Mouse (Mus musculus) kidney, embryonic 15.5 days (tissue): Measurements from ENCODE around the gene Orc4. TPM values are rescaled to one million over a fixed set of nuclear protein-coding genes. Genes with fewer than 3 reads are reported as not detected.
A peak's percentile ranks its signal among the peaks of the same experiment; 100 is the strongest.

Experiments
- ATAC-seq: fragments of 200-750 bp; cut with Nextera tagmentation; replicated peaks from 2 replicates; pipeline ENCODE4 v1.8.0; 2017; ENCODE audit warnings: moderate TSS enrichment; ENCODE audit not compliant: low FRiP score
- H3K27ac ChIP-seq: fragments of 300-500 bp; sonication (generic); 2 replicates; pipeline ENCODE4 v1.5.1; 2015; ENCODE audit warnings: mild to moderate bottlenecking, inconsistent platforms
- H3K27me3 ChIP-seq: fragments of 300-500 bp; sonication (generic); 2 replicates; pipeline ENCODE4 v1.6.1; 2015; ENCODE audit warnings: inconsistent platforms
- H3K36me3 ChIP-seq: fragments of 300-500 bp; sonication (generic); 2 replicates; pipeline ENCODE4 v1.6.1; 2015; ENCODE audit warnings: inconsistent platforms
- H3K4me1 ChIP-seq: fragments of 300-500 bp; sonication (generic); 2 replicates; pipeline ENCODE4 v1.6.1; 2015; ENCODE audit warnings: inconsistent platforms
- H3K4me2 ChIP-seq: fragments of 300-500 bp; sonication (generic); 2 replicates; pipeline ENCODE4 v1.6.1; 2015; ENCODE audit warnings: moderate library complexity, mild to moderate bottlenecking, inconsistent platforms
- H3K4me3 ChIP-seq: fragments of 300-500 bp; sonication (generic); replicated peaks from 2 replicates; pipeline ENCODE4 v1.5.1; 2015; ENCODE audit warnings: mild to moderate bottlenecking, inconsistent platforms
- H3K9ac ChIP-seq: fragments of 300-500 bp; sonication (generic); 2 replicates; pipeline ENCODE4 v1.6.1; 2015; ENCODE audit warnings: mild to moderate bottlenecking, inconsistent platforms
- H3K9me3 ChIP-seq: fragments of 300-500 bp; sonication (generic); replicated peaks from 2 replicates; pipeline ENCODE4 v1.6.1; 2016; ENCODE audit warnings: inconsistent platforms
- WGBS: fragments of 180-500 bp; shearing (Covaris S2); methylation state at CpG from one replicate; pipeline ENCODE4 v1.1.7; 2015; ENCODE audit warnings: mixed read lengths; 5-methylcytosine and 5-hydroxymethylcytosine counted together
- polyA plus RNA-seq: library from polyadenylated mRNA; unstranded; fragments of >200 nt; fragmentation: Nextera tagmentation; extraction: Ambion mirVana; gene quantifications from 2 replicates; pipeline ENCODE4 v1.2.1, GENCODE M21; 2015

Gene Orc4
- 98.8 and 105 TPM in 2 replicates for polyA plus RNA-seq

DNA sequence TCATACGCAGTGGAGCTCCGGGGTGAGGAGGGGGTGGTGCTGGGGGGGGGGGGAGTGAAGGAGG lies at the start of gene Orc4:
Orc4 (minus strand) TSS at position 26 of the 64 bp plus-strand sequence.
- H3K9me3 ChIP-seq = no peaks in the 10 kb centered on the region
- no peaks in the 10 kb centered on the region for H3K27me3 ChIP-seq
- ATAC-seq = no peak; the same call in 1 of the 2 replicates
- peaks cover 9% of the 10 kb centered on the region for H3K4me1 ChIP-seq
- WGBS = 0% methylated on average over 2 of the region's 2 CpGs
- peak within 1 kb of the TSS; percentile 92 for H3K9ac ChIP-seq
- no peaks in the 10 kb centered on the region for H3K36me3 ChIP-seq
- H3K27ac ChIP-seq = peak within 1 kb of the TSS; percentile 97
- H3K4me2 ChIP-seq = peak within 1 kb of the TSS; percentile 68
- H3K4me3 ChIP-seq = peak within 1 kb of the TSS; percentile 91

DNA sequence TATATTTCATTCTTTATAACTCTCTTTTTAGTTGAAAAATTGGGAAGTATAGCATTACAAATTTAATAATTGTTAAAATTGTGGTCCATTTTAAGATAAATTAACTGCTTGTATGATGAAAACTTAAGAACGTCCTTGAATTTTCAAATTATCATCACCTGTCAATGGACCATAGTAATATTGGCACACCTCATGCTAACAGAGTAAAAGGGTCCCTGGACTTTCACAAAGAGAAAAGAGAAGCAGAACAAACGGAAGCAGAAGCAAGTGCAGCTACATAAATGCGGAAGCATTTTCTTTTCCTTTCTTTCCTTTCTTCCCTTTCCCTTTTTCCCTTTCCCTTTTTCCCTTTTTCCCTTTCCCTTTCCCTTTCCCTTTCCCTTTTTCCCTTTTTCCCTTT lies 40.2 kb upstream of the Orc4 start:
- WGBS = 93% methylated on average over 3 of the region's 3 CpGs
- no peaks in the 10 kb centered on the region for H3K9me3 ChIP-seq
- no peaks in the 10 kb centered on the region for H3K36me3 ChIP-seq
- no peaks in the 10 kb centered on the region for H3K27me3 ChIP-seq
- no peak overlapping the region for H3K27ac ChIP-seq
- H3K9ac ChIP-seq = no peak overlapping the region
- no peaks in the 10 kb centered on the region for H3K4me1 ChIP-seq
- no peak overlapping the region for H3K4me2 ChIP-seq
- no peak for ATAC-seq
- no peak overlapping the region for H3K4me3 ChIP-seq

DNA sequence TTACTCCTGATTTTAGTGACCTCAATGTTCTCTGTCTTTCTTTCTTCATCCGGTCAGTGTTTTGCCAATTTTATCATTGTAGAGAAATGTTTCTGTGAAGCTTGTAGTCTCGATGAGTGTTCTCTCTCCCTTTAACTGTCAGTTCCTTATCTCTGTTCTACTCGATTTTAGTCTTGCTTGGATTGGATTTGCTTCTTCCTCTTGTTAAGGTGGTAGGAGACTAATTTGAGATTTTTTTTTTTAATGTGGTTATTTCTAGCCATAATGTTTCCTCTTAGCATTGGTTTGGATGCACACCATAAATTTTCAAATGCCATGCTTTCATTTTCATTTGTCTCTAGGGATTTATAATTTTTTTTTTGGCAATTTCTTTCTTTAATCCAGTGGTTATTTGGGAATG lies 28.8 kb upstream of the Orc4 start:
- no peak overlapping the region for H3K4me2 ChIP-seq

DNA sequence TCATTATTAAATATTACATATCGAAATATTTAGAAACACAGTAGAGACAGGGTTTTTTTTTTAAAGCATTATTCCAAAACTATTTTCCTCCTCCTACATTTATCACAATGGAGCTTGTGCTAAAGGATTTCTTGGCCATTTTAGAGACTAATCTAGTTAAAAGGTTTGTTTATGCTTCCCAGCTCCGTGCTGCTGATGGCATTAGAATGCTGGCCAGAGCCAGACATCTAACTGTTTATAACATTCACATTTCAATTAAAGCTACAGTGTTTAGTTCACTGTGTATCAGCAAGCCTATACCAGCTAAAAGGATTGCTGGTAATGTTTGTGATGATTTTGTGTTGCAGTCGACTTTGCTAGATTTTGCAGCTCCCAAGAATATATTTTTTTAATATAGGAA lies 6.5 kb upstream of the Orc4 start:
- ATAC-seq = no peak
- no peak overlapping the region for H3K4me2 ChIP-seq
- H3K9me3 ChIP-seq = no peaks in the 10 kb centered on the region
- H3K4me3 ChIP-seq = no peak overlapping the region
- WGBS = 76% methylated on average over 3 of the region's 3 CpGs
- no peaks in the 10 kb centered on the region for H3K27me3 ChIP-seq
- no peaks in the 10 kb centered on the region for H3K36me3 ChIP-seq
- H3K4me1 ChIP-seq = 0 out of 2 replicates have a peak, but pooled peaks cover 3% of the 10 kb centered on the region
- H3K27ac ChIP-seq = no peak overlapping the region
- no peak overlapping the region for H3K9ac ChIP-seq

More for the DNA sequence above, 28.8 kb upstream of the Orc4 start:
- Histone ChIP-seq H3K4me1 (no peaks in the 10 kb centered on the region), H3K4me3 (no peak overlapping the region), H3K9me3 (no peaks in the 10 kb centered on the region), H3K9ac (no peak overlapping the region), H3K36me3 (no peaks in the 10 kb centered on the region), H3K27me3 (no peaks in the 10 kb centered on the region), H3K27ac (no peak overlapping the region)
- 80% methylated on average over 3 of the region's 3 CpGs for WGBS
- no peak for ATAC-seq

DNA sequence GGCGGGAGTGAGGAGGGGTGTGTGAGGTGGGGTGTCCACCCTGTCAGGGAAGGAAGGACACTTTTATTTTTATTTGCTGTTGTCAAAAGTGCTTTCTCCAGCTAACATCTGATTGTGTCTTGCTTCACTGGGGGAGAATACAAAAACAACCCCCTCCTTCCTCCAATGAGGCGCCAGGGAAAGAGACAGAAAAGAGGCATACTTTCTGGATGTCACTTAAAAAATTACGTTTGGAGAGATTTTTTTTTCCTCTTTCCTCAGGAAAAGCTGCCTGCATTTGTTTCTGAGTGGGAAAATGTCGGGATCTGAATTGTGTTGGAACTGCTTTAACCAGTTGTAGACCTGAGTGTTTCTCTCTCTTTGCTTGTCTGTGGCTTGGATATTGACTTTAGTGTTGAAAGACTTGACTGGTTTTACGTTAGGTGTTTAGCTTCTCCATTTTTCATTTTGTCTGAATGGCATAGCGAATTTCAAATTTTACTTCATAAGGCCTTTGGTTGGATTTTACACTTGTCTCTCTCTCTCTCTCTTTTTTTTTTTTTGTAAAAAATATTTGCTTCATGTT lies 321 bp upstream of the Orc4 start:
- Histone ChIP-seq H3K36me3 (no peaks in the 10 kb centered on the region), H3K27me3 (no peaks in the 10 kb centered on the region), H3K4me3 (peak overlapping the region; percentile 91), H3K27ac (peak overlapping the region; percentile 97), H3K9ac (peak overlapping the region; percentile 88), H3K9me3 (no peaks in the 10 kb centered on the region), H3K4me1 (peaks cover 9% of the 10 kb centered on the region), H3K4me2 (peak overlapping the region; percentile 68)
- WGBS = 9% methylated on average over 5 of the region's 6 CpGs
- ATAC-seq = no peak

DNA sequence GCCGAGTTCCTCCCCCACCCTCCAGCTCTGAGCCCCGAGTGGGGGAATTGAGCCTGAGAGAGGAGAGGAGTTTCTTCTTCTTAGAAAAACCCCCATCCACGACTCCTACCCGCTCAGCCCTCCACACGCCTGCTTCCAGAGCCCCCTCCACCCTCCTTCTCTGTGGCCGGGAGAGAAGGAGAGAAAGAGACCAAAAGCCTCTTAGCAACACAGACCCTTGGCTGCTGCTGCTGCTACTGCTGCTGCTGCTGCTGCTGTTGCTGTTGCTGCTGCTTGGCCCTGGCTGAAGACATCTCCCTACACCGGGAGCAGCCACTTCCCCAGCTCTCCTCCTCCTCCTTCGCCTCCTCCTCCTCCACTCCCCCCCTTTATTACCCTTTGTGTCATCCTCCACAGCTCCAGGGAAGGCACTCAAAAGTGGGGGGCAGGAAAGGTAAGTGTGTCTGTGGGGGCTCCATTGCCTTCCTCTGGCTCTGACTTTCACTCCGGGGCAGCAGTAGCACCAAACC lies 280 bp downstream of the Orc4 start:
- WGBS = 0% methylated on average over 9 of the region's 9 CpGs

DNA sequence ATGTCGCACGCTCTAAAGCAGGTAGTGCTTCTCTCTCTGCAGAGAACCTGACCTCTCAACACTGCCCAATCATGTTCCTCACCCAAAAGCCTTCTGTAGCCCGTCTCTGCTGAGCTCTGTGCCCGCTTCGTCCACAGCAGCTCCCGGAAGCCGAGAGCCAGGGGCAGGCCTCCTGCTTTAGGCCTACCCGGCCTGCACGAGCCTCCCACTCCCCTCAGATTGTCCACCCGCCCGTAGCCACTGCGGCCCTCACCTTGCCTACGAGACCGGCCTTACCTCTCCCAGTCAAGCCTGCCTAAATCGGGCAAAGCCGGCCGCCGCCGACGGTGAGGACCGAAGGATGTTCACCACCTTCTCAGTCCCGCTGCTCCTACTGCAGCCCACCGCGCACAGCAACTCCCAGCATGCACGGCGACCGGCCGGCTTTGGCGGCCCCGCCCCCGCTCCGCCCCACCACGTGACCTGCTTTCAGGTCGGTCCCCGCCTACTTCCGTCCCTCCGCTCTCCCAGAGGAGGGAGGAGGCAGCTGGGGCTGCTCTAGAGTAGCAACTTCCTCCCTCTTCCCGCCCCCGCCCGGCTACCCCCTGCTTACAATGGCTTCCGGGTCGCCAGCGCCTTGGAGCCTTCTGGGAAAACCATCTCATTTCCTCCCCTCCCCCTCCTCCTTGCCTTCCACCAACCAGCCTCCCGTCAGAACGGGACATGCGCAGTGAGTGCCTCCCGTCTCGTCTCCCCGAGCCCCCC lies 1.1 kb downstream of the Orc4 start, which contains the start of gene Mbd5:
Mbd5 (plus strand) TSS at position 668 of the 744 bp plus-strand sequence.
- Histone ChIP-seq H3K9me3 (no peaks in the 10 kb centered on the region), H3K9ac (peak within 1 kb of the TSS; percentile 92), H3K4me2 (peak within 1 kb of the TSS; percentile 69), H3K4me3 (peak within 1 kb of the TSS; percentile 91), H3K4me1 (peaks cover 9% of the 10 kb centered on the region), H3K27ac (peak within 1 kb of the TSS; percentile 97), H3K27me3 (no peaks in the 10 kb centered on the region), H3K36me3 (no peaks in the 10 kb centered on the region)
- ATAC-seq = peak; percentile 100
- WGBS = 1% methylated on average over 38 of the region's 49 CpGs

More for the DNA sequence above, 280 bp downstream of the Orc4 start:
- Histone ChIP-seq H3K9ac (peak overlapping the region; percentile 88), H3K9me3 (no peaks in the 10 kb centered on the region), H3K4me1 (peaks cover 9% of the 10 kb centered on the region), H3K27me3 (no peaks in the 10 kb centered on the region), H3K27ac (peak overlapping the region; percentile 97), H3K36me3 (no peaks in the 10 kb centered on the region), H3K4me2 (peak overlapping the region; percentile 68), H3K4me3 (peak overlapping the region; percentile 91)
- ATAC-seq = peak; percentile 71

DNA sequence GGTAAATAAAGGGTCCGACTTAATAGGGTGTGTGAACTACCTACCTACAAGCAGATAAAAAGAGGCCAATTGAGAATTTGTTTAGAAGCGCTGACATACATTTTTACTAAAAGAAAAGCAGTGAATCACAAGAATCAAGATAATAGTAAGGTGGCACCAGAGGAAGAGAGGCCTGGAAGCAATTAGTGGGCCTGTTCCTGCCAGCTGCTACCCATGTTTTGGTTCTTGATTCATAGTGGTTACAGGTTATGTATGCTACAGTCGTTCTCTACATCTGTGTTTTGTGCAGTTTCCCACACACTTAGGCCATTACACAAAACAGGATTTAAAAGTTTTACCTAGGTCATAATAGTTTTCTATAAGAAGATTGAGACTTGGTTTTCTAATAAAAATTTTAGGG lies 2.3 kb downstream of the Orc4 start:
- no peaks in the 10 kb centered on the region for H3K27me3 ChIP-seq
- peak overlapping the region; percentile 23; the same call in 1 of the 2 replicates for H3K9ac ChIP-seq
- peak overlapping the region; percentile 91 for H3K4me3 ChIP-seq
- no peak for ATAC-seq
- peaks cover 9% of the 10 kb centered on the region for H3K4me1 ChIP-seq
- WGBS = 68% methylated on average over 3 of the region's 3 CpGs
- no peaks in the 10 kb centered on the region for H3K36me3 ChIP-seq
- H3K27ac ChIP-seq = no peak overlapping the region
- H3K4me2 ChIP-seq = peak overlapping the region; percentile 69
- no peaks in the 10 kb centered on the region for H3K9me3 ChIP-seq

DNA sequence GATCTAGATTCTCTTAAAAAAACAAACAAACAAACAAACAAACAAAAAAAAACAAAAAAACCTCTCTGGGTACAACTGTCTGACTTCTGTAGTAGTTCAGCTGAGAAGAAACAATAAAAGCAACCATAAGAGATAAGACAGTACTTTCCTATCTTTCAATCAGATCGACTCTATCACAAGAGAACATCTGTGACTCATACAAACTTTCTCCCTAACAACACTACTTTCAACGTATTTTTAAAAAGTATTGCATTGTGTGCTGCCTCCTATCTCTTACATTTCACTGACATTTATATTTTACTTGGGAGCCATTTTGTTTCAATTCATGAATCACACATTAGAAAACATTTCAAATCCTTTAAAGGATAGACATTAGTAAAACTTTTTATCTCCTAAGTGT lies 15.0 kb downstream of the Orc4 start:
- no peak overlapping the region for H3K9ac ChIP-seq
- H3K27ac ChIP-seq = no peak overlapping the region
- no peaks in the 10 kb centered on the region for H3K4me1 ChIP-seq
- peaks cover 31% of the 10 kb centered on the region for H3K36me3 ChIP-seq
- no peaks in the 10 kb centered on the region for H3K9me3 ChIP-seq
- no peaks in the 10 kb centered on the region for H3K27me3 ChIP-seq
- H3K4me3 ChIP-seq = no peak overlapping the region
- ATAC-seq = no peak
- H3K4me2 ChIP-seq = no peak overlapping the region
- 83% methylated on average over 2 of the region's 2 CpGs for WGBS

DNA sequence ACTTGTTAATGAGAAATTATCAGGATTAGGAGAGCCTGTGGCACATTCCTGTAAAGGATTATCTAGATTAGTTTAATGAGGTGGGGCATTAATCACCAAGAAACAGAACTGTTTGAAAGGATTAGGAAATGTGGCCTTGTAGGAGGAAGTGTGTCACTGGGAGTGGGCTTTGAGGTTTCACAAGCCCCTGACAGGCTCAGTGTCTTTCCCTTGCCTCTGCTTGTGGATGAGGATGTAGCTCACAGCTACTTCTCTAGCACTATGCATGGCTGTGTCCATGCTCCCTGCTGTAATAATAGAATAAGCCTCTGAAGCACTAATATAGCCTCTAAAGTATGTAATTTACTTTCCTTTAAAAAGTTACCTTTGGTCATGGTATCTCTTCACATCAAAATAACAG lies 34.2 kb downstream of the Orc4 start:
- Histone ChIP-seq H3K4me3 (no peak overlapping the region), H3K9me3 (no peaks in the 10 kb centered on the region), H3K9ac (no peak overlapping the region), H3K27me3 (no peaks in the 10 kb centered on the region), H3K27ac (no peak overlapping the region), H3K36me3 (peaks cover 53% of the 10 kb centered on the region), H3K4me2 (no peak overlapping the region), H3K4me1 (no peaks in the 10 kb centered on the region)
- ATAC-seq = no peak

DNA sequence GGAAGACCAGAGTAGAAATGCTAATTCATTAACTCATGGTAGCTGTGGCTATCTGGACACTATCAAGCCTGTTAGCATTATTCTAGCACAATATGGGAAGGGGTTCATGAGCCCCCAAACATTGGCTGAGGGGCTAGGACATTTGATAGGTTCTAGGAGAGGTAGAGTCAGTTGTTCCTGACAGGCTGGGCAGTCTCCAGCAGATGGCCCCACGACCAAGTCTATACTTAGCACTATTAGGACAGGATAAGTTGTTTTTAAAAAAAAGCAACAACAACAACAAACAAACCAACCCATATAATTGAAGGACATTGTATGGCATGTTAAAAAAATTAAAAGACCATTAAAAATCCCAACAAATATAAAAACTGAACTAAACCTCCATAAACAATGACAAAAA lies 35.9 kb downstream of the Orc4 start:
- ATAC-seq = no peak
- peaks cover 47% of the 10 kb centered on the region for H3K36me3 ChIP-seq
- no peak overlapping the region for H3K4me3 ChIP-seq
- no peaks in the 10 kb centered on the region for H3K9me3 ChIP-seq
- H3K9ac ChIP-seq = no peak overlapping the region
- H3K27me3 ChIP-seq = no peaks in the 10 kb centered on the region
- no peak overlapping the region for H3K4me2 ChIP-seq
- 73% methylated on average over 1 of the region's 1 CpGs for WGBS
- no peak overlapping the region for H3K27ac ChIP-seq
- no peaks in the 10 kb centered on the region for H3K4me1 ChIP-seq

DNA sequence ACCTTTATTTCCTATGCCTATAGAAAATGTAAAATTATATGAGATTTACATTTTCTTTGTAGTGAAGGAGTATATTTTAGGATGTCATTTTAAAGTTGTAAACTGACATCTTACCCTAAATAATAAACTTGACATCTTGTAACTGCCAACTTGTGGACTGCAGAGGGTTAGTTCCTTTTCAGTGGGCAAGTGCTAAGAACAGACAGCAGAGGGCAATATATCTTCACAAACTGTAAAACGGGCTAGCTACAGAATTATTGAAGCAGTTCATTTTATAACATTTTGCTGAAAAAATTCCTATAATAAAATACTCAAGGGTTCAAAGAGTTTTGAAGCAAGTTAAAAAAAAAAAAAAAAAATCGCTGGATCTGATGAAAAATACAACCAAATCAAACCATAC lies 41.2 kb downstream of the Orc4 start:
- 48% methylated on average over 2 of the region's 2 CpGs for WGBS
- H3K4me3 ChIP-seq = no peak overlapping the region
- ATAC-seq = no peak
- H3K9ac ChIP-seq = no peak overlapping the region
- H3K27ac ChIP-seq = no peak overlapping the region
- no peak overlapping the region for H3K4me2 ChIP-seq
- no peaks in the 10 kb centered on the region for H3K9me3 ChIP-seq
- no peaks in the 10 kb centered on the region for H3K27me3 ChIP-seq
- H3K4me1 ChIP-seq = no peaks in the 10 kb centered on the region
- peaks cover 45% of the 10 kb centered on the region for H3K36me3 ChIP-seq

DNA sequence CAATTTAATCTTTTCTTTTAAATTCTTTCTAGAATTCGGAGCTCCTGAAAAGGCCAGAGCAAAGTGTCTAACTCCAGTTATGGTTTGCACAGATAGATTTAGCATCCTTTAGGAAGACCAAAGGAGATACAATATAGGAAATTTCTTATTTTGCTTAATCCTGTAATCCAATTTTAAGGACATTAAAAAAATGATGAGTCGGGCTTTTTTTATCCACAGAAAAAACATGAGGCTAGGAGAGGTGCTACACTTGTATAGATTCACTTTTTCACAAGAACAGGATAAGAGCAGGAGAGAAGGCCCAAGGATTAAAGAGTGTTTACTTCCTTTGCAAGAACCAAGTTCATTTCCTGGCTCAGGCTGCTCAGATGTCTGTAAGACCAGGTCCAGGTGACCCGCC lies 54.9 kb downstream of the Orc4 start:
- Histone ChIP-seq H3K9ac (no peak overlapping the region), H3K27me3 (no peaks in the 10 kb centered on the region), H3K4me3 (no peak overlapping the region), H3K9me3 (no peaks in the 10 kb centered on the region), H3K4me2 (no peak overlapping the region), H3K27ac (no peak overlapping the region), H3K36me3 (peaks cover 34% of the 10 kb centered on the region), H3K4me1 (peaks cover 3% of the 10 kb centered on the region; the same call in 1 of the 2 replicates)
- WGBS = 93% methylated on average over 3 of the region's 3 CpGs
- ATAC-seq = no peak
